Mouse (Mus musculus): Measurements from ENCODE around the gene Carmil1. TPM values are rescaled to one million over a fixed set of nuclear protein-coding genes. Genes with fewer than 3 reads are reported as not detected.

Gene Carmil1
- polyA plus RNA-seq, 1 experiment from 2014 or later = 17.5 TPM

- Histone ChIP-seq H3K27ac (replicated peaks) (no peak overlapping the region), H3K27me3 (ENCODE audit: low read depth, poor library complexity, severe bottlenecking) (no peaks in the 10 kb centered on the region), H3K36me3 (no peaks in the 10 kb centered on the region), H3K4me1 (peaks cover 3% of the 10 kb centered on the region; the same call in 1 of the 2 replicates), H3K9me3 (replicated peaks) (no peaks in the 10 kb centered on the region), H3K4me3 (no peak overlapping the region)
- DNase-seq (ENCODE audit: low spot score) = no peak
- WGBS = 75% methylated on average over 11 of the region's 11 CpGs
Observed at GRCm38 (mm10) chr13:24101157-24102130, 179.2 kb downstream of the Carmil1 start.

GRCm38 (mm10) chr13:24100516-24101094, 180.0 kb downstream of the Carmil1 start:
- Histone ChIP-seq H3K4me1 (peaks cover 3% of the 10 kb centered on the region; the same call in 1 of the 2 replicates), H3K27me3 (ENCODE audit: low read depth, poor library complexity, severe bottlenecking) (no peaks in the 10 kb centered on the region), H3K4me3 (no peak overlapping the region), H3K27ac (replicated peaks) (no peak overlapping the region), H3K9me3 (replicated peaks) (no peaks in the 10 kb centered on the region), H3K36me3 (no peaks in the 10 kb centered on the region)
- DNase-seq (ENCODE audit: low spot score) = no peak
- 93% methylated on average over 11 of the region's 11 CpGs for WGBS

GRCm38 (mm10) chr13:24096573-24096972, 184.0 kb downstream of the Carmil1 start:
- no peak for DNase-seq (ENCODE audit: low spot score)
- WGBS = 88% methylated on average over 6 of the region's 6 CpGs
- Histone ChIP-seq H3K27me3 (ENCODE audit: low read depth, poor library complexity, severe bottlenecking) (no peaks in the 10 kb centered on the region), H3K9me3 (replicated peaks) (no peaks in the 10 kb centered on the region), H3K27ac (replicated peaks) (no peak overlapping the region), H3K4me1 (no peaks in the 10 kb centered on the region; the same call in 1 of the 2 replicates), H3K36me3 (no peaks in the 10 kb centered on the region), H3K4me3 (no peak overlapping the region)

GRCm38 (mm10) chr13:24094825-24095547, 185.6 kb downstream of the Carmil1 start:
- no peak for DNase-seq (ENCODE audit: low spot score)
- Histone ChIP-seq H3K4me3 (no peak overlapping the region), H3K36me3 (no peaks in the 10 kb centered on the region), H3K27ac (replicated peaks) (no peak overlapping the region), H3K9me3 (replicated peaks) (no peaks in the 10 kb centered on the region), H3K4me1 (no peaks in the 10 kb centered on the region; the same call in 1 of the 2 replicates), H3K27me3 (ENCODE audit: low read depth, poor library complexity, severe bottlenecking) (no peaks in the 10 kb centered on the region)
- WGBS = 94% methylated on average over 6 of the region's 6 CpGs

- H3K27ac ChIP-seq (replicated peaks) = no peak overlapping the region
- no peaks in the 10 kb centered on the region for H3K4me1 ChIP-seq
- 89% methylated on average over 3 of the region's 3 CpGs for WGBS
- no peaks in the 10 kb centered on the region for H3K36me3 ChIP-seq
- no peak for DNase-seq (ENCODE audit: low spot score)
- H3K27me3 ChIP-seq (ENCODE audit: low read depth, poor library complexity, severe bottlenecking) = no peaks in the 10 kb centered on the region
- H3K4me3 ChIP-seq = no peak overlapping the region
- no peaks in the 10 kb centered on the region for H3K9me3 ChIP-seq (replicated peaks)
Observed at GRCm38 (mm10) chr13:24093108-24093507, 187.5 kb downstream of the Carmil1 start.

- WGBS = 89% methylated on average over 5 of the region's 5 CpGs
- H3K4me1 ChIP-seq = no peaks in the 10 kb centered on the region
Observed at GRCm38 (mm10) chr13:24092073-24092472, 188.5 kb downstream of the Carmil1 start.

GRCm38 (mm10) chr13:24082153-24082552, 198.4 kb downstream of the Carmil1 start:
- WGBS = 87% methylated on average over 4 of the region's 4 CpGs
- Histone ChIP-seq H3K36me3 (no peaks in the 10 kb centered on the region), H3K27ac (replicated peaks) (no peak overlapping the region)

More at GRCm38 (mm10) chr13:24092073-24092472, 188.5 kb downstream of the Carmil1 start:
- Histone ChIP-seq H3K27me3 (ENCODE audit: low read depth, poor library complexity, severe bottlenecking) (no peaks in the 10 kb centered on the region), H3K36me3 (no peaks in the 10 kb centered on the region), H3K27ac (replicated peaks) (no peak overlapping the region), H3K4me3 (no peak overlapping the region), H3K9me3 (replicated peaks) (no peaks in the 10 kb centered on the region)
- DNase-seq (ENCODE audit: low spot score) = no peak

GRCm38 (mm10) chr13:24081698-24082097, 198.9 kb downstream of the Carmil1 start:
- Histone ChIP-seq H3K27me3 (ENCODE audit: low read depth, poor library complexity, severe bottlenecking) (no peaks in the 10 kb centered on the region), H3K4me3 (no peak overlapping the region), H3K4me1 (no peaks in the 10 kb centered on the region), H3K27ac (replicated peaks) (no peak overlapping the region), H3K36me3 (no peaks in the 10 kb centered on the region), H3K9me3 (replicated peaks) (no peaks in the 10 kb centered on the region)
- no peak for DNase-seq (ENCODE audit: low spot score)
- 91% methylated on average over 7 of the region's 7 CpGs for WGBS

More at GRCm38 (mm10) chr13:24082153-24082552, 198.4 kb downstream of the Carmil1 start:
- no peaks in the 10 kb centered on the region for H3K4me1 ChIP-seq
- no peaks in the 10 kb centered on the region for H3K27me3 ChIP-seq (ENCODE audit: low read depth, poor library complexity, severe bottlenecking)
- no peak for DNase-seq (ENCODE audit: low spot score)
- H3K9me3 ChIP-seq (replicated peaks) = no peaks in the 10 kb centered on the region
- H3K4me3 ChIP-seq = no peak overlapping the region

- H3K27ac ChIP-seq (replicated peaks) = no peak overlapping the region
- H3K4me3 ChIP-seq = no peak overlapping the region
- no peaks in the 10 kb centered on the region for H3K4me1 ChIP-seq
- no peaks in the 10 kb centered on the region for H3K27me3 ChIP-seq (ENCODE audit: low read depth, poor library complexity, severe bottlenecking)
- H3K9me3 ChIP-seq (replicated peaks) = no peaks in the 10 kb centered on the region
- WGBS = 94% methylated on average over 10 of the region's 10 CpGs
- no peak for DNase-seq (ENCODE audit: low spot score)
- H3K36me3 ChIP-seq = no peaks in the 10 kb centered on the region
Observed at GRCm38 (mm10) chr13:24072588-24072987, 208.0 kb downstream of the Carmil1 start.

GRCm38 (mm10) chr13:24067553-24067952, 213.0 kb downstream of the Carmil1 start:
- no peak overlapping the region for H3K27ac ChIP-seq (replicated peaks)
- WGBS = 96% methylated on average over 8 of the region's 8 CpGs
- DNase-seq (ENCODE audit: low spot score) = no peak
- H3K9me3 ChIP-seq (replicated peaks) = no peaks in the 10 kb centered on the region
- H3K4me3 ChIP-seq = no peak overlapping the region
- no peaks in the 10 kb centered on the region for H3K27me3 ChIP-seq (ENCODE audit: low read depth, poor library complexity, severe bottlenecking)
- no peaks in the 10 kb centered on the region for H3K4me1 ChIP-seq
- H3K36me3 ChIP-seq = no peaks in the 10 kb centered on the region

GRCm38 (mm10) chr13:24065536-24065935, 215.1 kb downstream of the Carmil1 start:
- Histone ChIP-seq H3K27me3 (ENCODE audit: low read depth, poor library complexity, severe bottlenecking) (no peaks in the 10 kb centered on the region), H3K4me1 (no peaks in the 10 kb centered on the region), H3K27ac (replicated peaks) (no peak overlapping the region), H3K4me3 (no peak overlapping the region), H3K36me3 (no peaks in the 10 kb centered on the region), H3K9me3 (replicated peaks) (no peaks in the 10 kb centered on the region)
- no peak for DNase-seq (ENCODE audit: low spot score)
- 78% methylated on average over 1 of the region's 1 CpGs for WGBS

- WGBS = 63% methylated on average over 4 of the region's 4 CpGs
- Histone ChIP-seq H3K27ac (replicated peaks) (no peak overlapping the region), H3K9me3 (replicated peaks) (no peaks in the 10 kb centered on the region), H3K4me1 (peaks cover 11% of the 10 kb centered on the region), H3K27me3 (ENCODE audit: low read depth, poor library complexity, severe bottlenecking) (no peaks in the 10 kb centered on the region), H3K36me3 (no peaks in the 10 kb centered on the region), H3K4me3 (no peak overlapping the region)
- DNase-seq (ENCODE audit: low spot score) = no peak
Observed at GRCm38 (mm10) chr13:24062770-24063169, 217.8 kb downstream of the Carmil1 start.

All from midbrain, embryonic 10.5 days (tissue).